Comparison of ENCODE assay signal across 21 mouse cellular contexts in genomic region chr10:60390904-60391420, GRCm38 (mm10). TPM values are rescaled to one million over a fixed set of nuclear protein-coding genes. Genes with fewer than 3 reads are reported as not detected.
DNase-seq lines count a peak whose midpoint lies in the region; ATAC-seq and TF ChIP-seq lines count a peak whose summit lies in the region.
"Had no signal": no experiment of that assay in that cellular context is flagged by ENCODE, and none has a peak within 500 bp of the region (broad histone marks: within the 10 kb centered on the region; RNA-seq: fewer than 3 reads in every experiment).

No protein-coding gene starts in this region.

- no peak for TF ChIP-seq CTCF in spleen, adult 2 months (IDR thresholded peaks at IDR 0.05; ENCODE audit: extremely low read depth, insufficient read depth, insufficient read length, insufficient replicate concordance)
- no peak for TF ChIP-seq CTCF in bone marrow macrophage, adult 2 months (IDR thresholded peaks at IDR 0.05; ENCODE audit: low read depth, low read length)

- H3K4me1 ChIP-seq in heart, embryonic 10.5 days = peaks cover 29% of the 10 kb centered on the region
- H3K4me1 ChIP-seq in spleen, adult 2 months (ENCODE audit: control insufficient read depth, insufficient read depth, insufficient read length) = peaks cover 18% of the 10 kb centered on the region
- peaks cover 50% of the 10 kb centered on the region for H3K4me1 ChIP-seq in bone marrow macrophage, adult 2 months (ENCODE audit: control insufficient read depth, insufficient read depth, low read length)

- H3K27ac ChIP-seq in heart, embryonic 10.5 days = peak overlapping the region; percentile 62; the same call in 1 of the 2 replicates
- H3K27ac ChIP-seq in spleen, adult 2 months (ENCODE audit: insufficient read depth, low read length) = peak overlapping the region; percentile 59
- peak overlapping the region; percentile 11; the same call in 1 of the 2 replicates for H3K27ac ChIP-seq in bone marrow macrophage, adult 2 months (ENCODE audit: insufficient read depth, low read depth, low read length)
- H3K27ac ChIP-seq: hindbrain, postnatal 0 days; limb, embryonic 13.5 days had no signal

- TF ChIP-seq POLR2A in spleen, adult 2 months (IDR thresholded peaks at IDR 0.05; ENCODE audit: low read depth, low read length) = no peak
- no peak for TF ChIP-seq POLR2A in bone marrow macrophage, adult 2 months (IDR thresholded peaks at IDR 0.05; ENCODE audit: borderline replicate concordance, low read depth, low read length)

- ATAC-seq in neutrophil, adult 5-6 weeks (ENCODE audit: extremely low read depth, insufficient number of reproducible peaks, low FRiP score, poor library complexity, severe bottlenecking) = peak; percentile 46
- ATAC-seq: Patski had no signal

- WGBS in heart, embryonic 10.5 days = 54% methylated on average over 5 of the region's 5 CpGs
- 74% methylated on average over 5 of the region's 5 CpGs for WGBS in spleen, adult 2 months

- DNase-seq in heart, embryonic 10.5 days (ENCODE audit: low spot score) = no peak
- no peak for DNase-seq in heart, postnatal 10 days
- DNase-seq in spleen, adult 2 months (ENCODE audit: low read depth in 1 of 2, low spot score in 2 of 2) = no peak
- no peak for DNase-seq in spleen, adult 18-20 months
- no peak for DNase-seq in embryo, embryonic 10 days (ENCODE audit: low spot score)
- DNase-seq in frontal cortex, postnatal 14 days (ENCODE audit: low spot score in 2 of 2) = no peak
- DNase-seq: adrenal gland, postnatal 25 days; cerebellum, adult 9-10 months; heart, postnatal 36 days; kidney, adult 18-20 months; kidney, postnatal 25 days; layer of hippocampus, adult 9-11 months; lung, embryonic 14.5 days; right cerebral cortex, postnatal 4 days had no signal

- H3K9me3 ChIP-seq in heart, embryonic 10.5 days = no peaks in the 10 kb centered on the region
- H3K9me3 ChIP-seq: heart, embryonic 12.5 days; limb, embryonic 13.5 days had no signal

- no peaks in the 10 kb centered on the region for H3K27me3 ChIP-seq in heart, embryonic 10.5 days (ENCODE audit: insufficient read depth, poor library complexity, severe bottlenecking)
- H3K27me3 ChIP-seq in spleen, adult 2 months (ENCODE audit: control insufficient read depth, insufficient read depth, low read length) = no peaks in the 10 kb centered on the region
- H3K27me3 ChIP-seq: heart, embryonic 12.5 days; limb, embryonic 13.5 days; Patski had no signal

- H3K36me3 ChIP-seq in heart, embryonic 10.5 days = no peaks in the 10 kb centered on the region
- no peaks in the 10 kb centered on the region for H3K36me3 ChIP-seq in spleen, adult 2 months (ENCODE audit: control insufficient read depth, insufficient read depth, low read length)
- H3K36me3 ChIP-seq: heart, embryonic 12.5 days; limb, embryonic 13.5 days had no signal

- intact Hi-C loops in heart, postnatal 10 days (cut with DNase I) = no loop called here

- no peak overlapping the region for H3K4me3 ChIP-seq in heart, embryonic 10.5 days
- no peak overlapping the region for H3K4me3 ChIP-seq in spleen, adult 2 months (ENCODE audit: extremely low read depth, insufficient read depth, insufficient read length)
- H3K4me3 ChIP-seq in bone marrow macrophage, adult 2 months (ENCODE audit: insufficient read depth, low read length) = no peak overlapping the region
- H3K4me3 ChIP-seq: heart, embryonic 12.5 days; limb, embryonic 13.5 days had no signal

RNA-seq across cellular contexts. Expression of gene Gm17455, which starts 8.6 kb away (rescaled TPM):
- polyA plus RNA-seq in heart, embryonic 10.5 days (2016; fragmentation: Nextera tagmentation; extraction: Ambion mirVana) = 0.59 and 0.89 TPM in 2 replicates
- not detected for total RNA-seq in heart, postnatal 10 days (2021)
- polyA plus RNA-seq in spleen, adult 2 months (2012; rRNA removed) = 1.3 and 2.3 TPM in 2 replicates
- not detected in 2 replicates for polyA plus RNA-seq in bone marrow macrophage, adult 2 months (2012; ENCODE audit: insufficient read depth, insufficient read length, missing spikeins)
- total RNA-seq in neutrophil, adult 5-6 weeks (2017) = 10.4 and 16.6 TPM in 2 replicates
- total RNA-seq: adrenal gland, postnatal 25 days; heart, postnatal 36 days; megakaryocyte-erythroid progenitor cell, adult 5-6 weeks had no signal
- polyA plus RNA-seq: Patski had no signal

RNA-seq across cellular contexts. Expression of gene Vsir, which starts 44.3 kb away (rescaled TPM):
- 1.4 and 2.2 TPM in 2 replicates for polyA plus RNA-seq in heart, embryonic 10.5 days (2016; fragmentation: Nextera tagmentation; extraction: Ambion mirVana)
- 10 to 100 TPM; 20.4 to 27.3 TPM for total RNA-seq in heart, postnatal 10 days (2021)
- polyA plus RNA-seq in spleen, adult 2 months (2012; rRNA removed) = 155 TPM in 2 replicates
- polyA plus RNA-seq in bone marrow macrophage, adult 2 months (2012; ENCODE audit: insufficient read depth, insufficient read length, missing spikeins) = 536 and 666 TPM in 2 replicates
- 440 and 506 TPM in 2 replicates for total RNA-seq in neutrophil, adult 5-6 weeks (2017)

Comparison
In these comparisons a context has a peak if more than half of its experiments do, and no peak if none do; other contexts are left out.
1. H3K27ac ChIP-seq: peak in every context shown above with its lines; median percentile 62 in heart, embryonic 10.5 days; 59 in spleen, adult 2 months; 11 in bone marrow macrophage, adult 2 months.
2. RNA of gene Vsir, which starts 44.3 kb away (polyA plus RNA-seq): 536 to 666 TPM in bone marrow macrophage, adult 2 months and 155 TPM in spleen, adult 2 months; 1.4 to 2.2 TPM in heart, embryonic 10.5 days; every median in the first group is over 10 times any median in the second.